Mouse (Mus musculus): Measurements from ENCODE around the gene Eif3k.
A peak's percentile ranks its signal among the peaks of the same experiment; 100 is the strongest.

The Eif3k gene

DNA sequence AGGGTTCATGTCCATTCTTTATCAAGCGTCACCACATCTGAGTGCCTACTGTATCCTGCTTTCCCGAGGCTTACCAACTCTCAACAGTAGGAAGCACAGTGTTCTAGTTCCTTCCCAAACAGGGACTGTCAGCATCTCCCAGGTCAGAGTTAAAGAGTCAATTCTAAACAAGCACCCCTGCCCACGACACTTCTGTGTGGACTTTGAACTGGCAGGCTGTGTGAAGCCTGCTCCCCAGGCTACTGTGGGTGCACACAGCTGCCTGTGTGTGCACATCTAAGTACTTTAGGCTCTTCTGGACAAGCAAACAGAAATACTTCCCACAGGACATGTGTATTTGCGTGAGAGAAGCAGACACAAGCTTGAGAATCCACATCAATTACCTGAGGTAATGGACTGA is 40.1 kb downstream of the Eif3k start:
- DNase-seq (ENCODE audit: extremely low read depth, insufficient read length, low spot score) = no peak

DNA sequence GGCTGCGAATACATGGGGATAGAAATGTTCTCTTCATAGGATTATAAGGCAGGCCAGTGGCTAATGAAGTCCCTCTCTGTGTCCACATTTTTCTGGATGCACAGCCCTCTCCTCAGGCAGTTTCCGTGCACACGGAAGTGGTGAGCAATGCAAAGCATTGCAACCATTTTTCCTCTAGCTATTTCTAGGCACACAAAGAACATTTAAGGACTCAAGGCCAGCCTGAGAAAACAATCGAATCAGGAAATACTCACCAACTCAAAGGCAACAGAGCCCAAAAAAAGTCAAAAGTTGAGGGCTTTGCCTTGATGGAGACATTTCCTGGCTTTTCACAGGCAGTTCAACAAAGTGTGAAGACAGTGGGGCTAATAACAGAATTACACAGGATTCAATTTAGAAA is 40.5 kb downstream of the Eif3k start:
- DNase-seq (ENCODE audit: extremely low read depth, insufficient read length, low spot score) = no peak

- no peak for DNase-seq (ENCODE audit: extremely low read depth, insufficient read length, low spot score)
These were observed 42.1 kb downstream of the Eif3k start for GRCm38 (mm10) chr7:28939418-28940183.

DNA sequence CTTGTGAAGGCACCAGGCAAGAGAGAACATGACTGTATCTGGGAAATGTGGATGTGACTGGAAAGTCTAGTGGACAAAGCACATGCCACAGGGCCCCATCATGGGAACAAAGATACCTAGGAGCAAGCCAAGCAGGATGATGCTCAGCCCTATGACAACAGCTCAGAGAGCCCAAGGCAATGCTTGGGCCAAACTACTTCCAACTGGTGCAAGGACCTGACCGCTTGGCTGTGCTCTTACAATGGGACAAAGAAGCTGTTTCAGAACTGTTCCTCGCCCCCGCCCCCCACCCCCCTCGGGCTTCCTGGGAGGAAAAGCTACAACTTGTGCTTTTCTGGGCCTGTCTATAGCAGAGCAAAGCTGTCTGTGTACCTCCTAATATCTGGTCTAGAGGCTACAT is 43.0 kb downstream of the Eif3k start:
- no peak for DNase-seq (ENCODE audit: extremely low read depth, insufficient read length, low spot score)

GRCm38 (mm10) chr7:28936787-28937186 is 44.9 kb downstream of the Eif3k start:
- no peak for DNase-seq (ENCODE audit: extremely low read depth, insufficient read length, low spot score)

DNA sequence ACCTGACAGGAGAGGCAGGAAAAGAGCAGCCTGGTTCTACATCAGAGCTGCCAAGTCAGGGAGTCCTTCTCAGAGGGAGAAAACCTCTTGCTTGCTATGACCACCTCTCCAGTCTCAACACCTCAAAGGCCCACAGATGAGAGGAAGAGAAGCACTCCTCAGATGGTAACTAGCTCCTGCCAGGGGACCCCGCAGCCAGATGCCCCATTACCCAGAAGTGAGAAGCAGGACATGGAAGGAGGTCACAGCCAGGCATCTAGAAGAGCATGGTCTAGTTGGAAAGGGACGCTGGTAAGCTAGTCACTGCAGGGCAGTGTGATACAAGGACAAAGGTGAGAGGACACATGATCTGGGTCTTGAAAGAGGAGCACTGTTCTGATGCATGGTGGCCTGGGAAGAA is 47.8 kb downstream of the Eif3k start:
- no peak for DNase-seq (ENCODE audit: extremely low read depth, insufficient read length, low spot score)

- DNase-seq (ENCODE audit: extremely low read depth, insufficient read length, low spot score) = no peak
These were observed 49.1 kb downstream of the Eif3k start for GRCm38 (mm10) chr7:28932421-28933041.

DNA sequence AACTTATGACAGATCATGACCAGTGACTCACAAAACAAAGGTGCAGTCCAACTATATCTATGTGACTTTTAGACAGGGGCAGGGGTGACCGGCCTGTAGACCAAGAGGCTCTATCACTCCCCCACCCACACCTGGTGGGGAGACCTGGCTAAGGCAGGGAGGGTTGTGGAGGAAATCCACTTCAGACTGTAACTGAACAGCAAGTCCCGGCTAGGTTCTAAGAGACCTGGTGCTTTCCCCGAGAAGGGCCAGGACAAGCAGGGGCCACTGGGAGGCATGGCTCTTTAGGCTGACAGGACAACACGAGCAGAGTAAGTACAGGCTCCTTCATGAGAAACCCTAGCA is 50.0 kb downstream of the Eif3k start:
- DNase-seq (ENCODE audit: extremely low read depth, insufficient read length, low spot score) = no peak

DNA sequence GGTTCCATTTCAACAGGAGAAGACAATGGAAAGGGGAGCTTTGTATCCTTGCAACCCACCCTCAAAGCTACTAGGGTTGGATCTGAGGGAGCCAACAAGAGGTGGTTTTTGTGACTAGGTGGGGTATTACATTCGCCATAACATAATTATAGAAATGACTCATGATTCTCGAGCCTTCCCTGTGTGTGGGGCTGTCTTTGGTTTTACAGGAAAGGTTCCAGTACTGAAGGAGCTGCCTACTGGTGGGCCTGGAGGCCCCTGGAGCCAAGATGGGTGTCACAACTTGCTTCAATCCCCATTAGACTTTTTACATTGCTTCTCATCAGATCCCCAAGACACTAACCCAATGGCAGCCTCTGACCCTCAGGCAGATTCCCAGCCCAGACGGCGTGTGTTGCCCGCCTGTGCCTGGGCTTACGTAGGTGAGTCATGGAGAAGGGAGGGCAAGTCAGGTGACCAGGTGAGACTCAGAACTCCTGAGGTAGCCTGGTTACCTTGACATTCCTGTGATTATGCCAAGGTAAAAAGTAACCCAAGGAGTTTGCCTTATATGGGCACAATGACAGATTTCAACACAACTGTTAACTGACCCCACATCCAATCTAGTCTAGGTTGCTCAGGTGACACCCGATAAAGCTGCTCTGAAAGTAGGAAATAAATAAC is 50.5 kb downstream of the Eif3k start:
- DNase-seq (ENCODE audit: extremely low read depth, insufficient read length, low spot score) = no peak

DNA sequence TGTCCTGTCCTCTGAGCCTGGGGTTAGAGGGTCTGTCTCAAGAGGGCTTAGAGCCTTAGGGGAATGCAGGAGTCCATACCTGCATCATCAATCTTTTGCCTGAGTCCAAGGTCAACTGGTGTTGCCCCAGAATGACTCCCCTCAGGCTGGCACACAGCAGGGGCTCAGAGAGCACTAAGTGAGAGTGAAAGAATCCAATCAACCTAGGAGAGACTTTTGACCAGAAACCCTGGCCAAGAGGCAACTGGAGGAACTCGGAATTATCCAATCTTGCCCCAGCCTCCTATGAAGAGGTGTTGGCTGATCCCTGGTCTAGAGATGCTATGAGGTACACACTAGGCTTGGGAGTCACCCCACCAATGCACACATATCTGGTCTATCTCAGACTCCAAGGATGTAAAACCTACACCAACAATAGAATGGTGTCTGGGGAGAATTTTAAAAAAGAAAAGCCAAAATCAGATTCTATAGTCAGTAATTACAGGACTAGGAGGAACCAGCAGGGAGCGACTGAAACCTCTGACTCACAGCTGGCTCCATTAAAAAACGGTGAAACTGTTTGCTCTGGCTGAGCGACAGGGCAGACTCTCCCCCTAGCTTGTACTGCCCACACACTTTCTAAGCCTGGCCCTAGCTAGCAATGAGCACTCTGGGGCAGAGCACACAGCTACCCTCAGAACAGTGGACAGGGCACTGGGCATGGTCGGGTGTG is 51.2 kb downstream of the Eif3k start:
- DNase-seq (ENCODE audit: extremely low read depth, insufficient read length, low spot score) = no peak

DNA sequence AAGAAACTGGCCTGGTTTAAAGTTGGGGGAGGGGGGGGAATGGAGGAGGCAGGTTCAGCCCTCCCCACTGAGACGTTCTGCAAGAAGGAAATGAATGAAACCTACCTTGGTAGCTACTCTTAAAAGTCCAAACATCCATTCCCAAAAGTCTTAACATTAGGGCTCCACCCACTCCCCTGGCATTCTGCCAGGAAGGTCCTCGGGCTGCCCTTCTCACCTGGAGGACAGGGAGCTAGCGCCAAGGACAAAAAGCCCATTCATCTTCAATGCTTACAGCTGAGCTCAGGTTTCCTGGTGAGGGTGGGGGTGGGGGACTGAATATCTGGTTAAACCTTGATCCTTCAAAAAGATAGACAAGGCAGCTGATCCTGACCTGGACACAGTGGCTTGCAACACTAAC is 52.3 kb downstream of the Eif3k start:
- no peak for DNase-seq (ENCODE audit: extremely low read depth, insufficient read length, low spot score)

- DNase-seq (ENCODE audit: extremely low read depth, insufficient read length, low spot score) = no peak
These were observed 55.5 kb downstream of the Eif3k start for GRCm38 (mm10) chr7:28926172-28926571.

- DNase-seq (ENCODE audit: extremely low read depth, insufficient read length, low spot score) = peak; percentile 82
These were observed 56.3 kb downstream of the Eif3k start for GRCm38 (mm10) chr7:28925317-28925716.

GRCm38 (mm10) chr7:28924802-28925201 is 56.9 kb downstream of the Eif3k start:
- DNase-seq (ENCODE audit: extremely low read depth, insufficient read length, low spot score) = no peak

DNA sequence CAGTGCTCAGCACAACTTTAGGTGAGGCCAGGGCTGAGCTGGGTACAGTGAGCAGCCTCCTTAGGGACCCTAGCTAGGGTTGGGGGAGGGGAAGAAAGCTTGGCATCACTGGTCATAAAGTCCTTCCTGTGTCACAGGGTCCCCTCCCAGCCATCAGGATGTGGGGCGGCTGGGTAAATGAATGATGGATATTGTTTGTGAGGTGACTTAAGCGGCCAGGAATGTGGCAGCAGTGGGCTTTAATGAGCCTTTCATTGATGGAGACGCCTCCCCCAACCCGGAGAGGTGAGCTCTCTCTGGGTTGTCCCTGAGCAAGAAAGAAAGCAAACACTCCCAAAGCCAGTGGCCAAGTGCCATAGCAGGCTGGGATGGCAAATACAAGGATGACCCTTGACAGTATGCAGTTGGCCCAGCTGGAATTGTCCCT is 57.8 kb downstream of the Eif3k start:
- DNase-seq (ENCODE audit: extremely low read depth, insufficient read length, low spot score) = peak; percentile 59

DNA sequence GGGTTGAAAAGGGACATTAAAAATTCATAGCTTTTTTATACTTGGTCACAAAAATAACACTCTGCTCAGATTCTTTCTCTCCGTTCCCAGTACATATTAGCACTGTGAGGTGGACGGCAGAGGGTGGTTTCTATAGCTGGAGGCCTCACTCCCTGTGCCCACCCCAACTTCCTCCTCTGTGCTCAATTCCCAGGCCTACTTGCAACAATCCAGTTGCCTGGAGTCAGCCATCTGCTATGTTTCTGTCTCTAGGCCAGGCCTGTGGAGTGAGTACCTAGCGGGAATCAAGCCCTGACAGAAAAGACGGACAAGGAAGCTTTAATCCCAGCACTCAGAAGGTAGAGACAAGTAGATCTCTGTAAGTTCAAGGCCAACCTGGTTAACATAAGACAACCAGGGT is 59.1 kb downstream of the Eif3k start:
- DNase-seq (ENCODE audit: extremely low read depth, insufficient read length, low spot score) = no peak

DNA sequence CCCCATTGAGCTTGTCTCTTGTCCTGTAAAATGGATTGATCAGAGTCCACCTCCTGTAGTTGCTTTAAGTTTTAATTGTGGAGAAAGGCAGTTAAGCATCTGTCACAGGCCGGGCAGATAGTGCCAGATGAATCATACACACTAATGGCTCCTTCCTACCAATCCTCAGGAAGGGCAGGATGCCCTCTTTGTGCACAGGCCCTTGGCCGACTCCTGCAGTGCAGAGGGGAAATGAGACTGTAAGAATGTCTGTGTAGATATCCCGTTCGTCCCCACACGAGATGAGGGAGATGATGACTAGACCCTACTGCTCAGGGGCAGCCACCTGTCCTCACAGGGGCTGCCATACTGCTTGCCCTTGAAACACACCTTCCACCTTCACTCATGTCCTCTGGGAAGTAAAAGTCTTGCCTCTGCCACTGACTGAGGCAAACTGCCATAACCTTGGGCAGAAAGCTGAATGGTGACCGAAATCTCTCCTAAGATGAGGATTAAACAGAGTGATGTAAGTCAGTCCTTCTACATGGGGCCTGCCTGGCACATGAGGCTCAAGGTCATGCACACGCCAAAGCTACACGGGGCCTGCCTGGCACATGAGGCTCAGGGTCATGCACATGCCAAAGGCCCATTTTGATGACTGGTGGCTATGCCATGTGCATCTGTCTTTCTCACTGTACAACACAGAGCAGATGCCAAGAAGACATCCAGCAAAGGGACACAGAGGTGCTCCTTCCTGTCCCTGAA is 59.8 kb downstream of the Eif3k start:
- DNase-seq (ENCODE audit: extremely low read depth, insufficient read length, low spot score) = no peak

All from 3134 (cell line).